Mouse (Mus musculus): Measurements from ENCODE around the gene Rnf111. TPM values are rescaled to one million over a fixed set of nuclear protein-coding genes. Genes with fewer than 3 reads are reported as not detected.

Rnf111 gene
- polyA plus RNA-seq, 1 experiment: 35.3 TPM

GRCm38 (mm10) chr9:70422661-70423060, 80.9 kb downstream of the Rnf111 start:
- Histone ChIP-seq H3K27ac (ENCODE audit: insufficient read depth, low read depth, low read length) (no peak overlapping the region), H3K27me3 (ENCODE audit: control insufficient read depth, insufficient read depth, low read length) (no peaks in the 10 kb centered on the region), H3K36me3 (ENCODE audit: control insufficient read depth, insufficient read depth, low read length) (peaks cover 19% of the 10 kb centered on the region), H3K4me3 (ENCODE audit: low read depth, low read length) (no peak overlapping the region), H3K4me1 (ENCODE audit: control insufficient read depth, insufficient read depth, insufficient read length, low read length) (peaks cover 3% of the 10 kb centered on the region; the same call in 1 of the 2 replicates)
- WGBS: 97% methylated on average over 2 of the region's 2 CpGs
- no peak for TF ChIP-seq CTCF (IDR thresholded peaks at IDR 0.05; ENCODE audit: extremely low read depth, insufficient read length, insufficient replicate concordance, low read depth, low read length)
- no peak for TF ChIP-seq POLR2A (IDR thresholded peaks at IDR 0.05; ENCODE audit: low read depth, low read length)

GRCm38 (mm10) chr9:70421257-70422056, 82.1 kb downstream of the Rnf111 start, which contains the start of gene Ccnb2:
TSS of gene Ccnb2 (minus strand) at chr9:70421547.
- Histone ChIP-seq H3K27me3 (ENCODE audit: control insufficient read depth, insufficient read depth, low read length) (no peaks in the 10 kb centered on the region), H3K4me1 (ENCODE audit: control insufficient read depth, insufficient read depth, insufficient read length, low read length) (peaks cover 3% of the 10 kb centered on the region; the same call in 1 of the 2 replicates), H3K27ac (ENCODE audit: insufficient read depth, low read depth, low read length) (no peak within 1 kb of the TSS), H3K4me3 (ENCODE audit: low read depth, low read length) (peak within 1 kb of the TSS; percentile 69), H3K36me3 (ENCODE audit: control insufficient read depth, insufficient read depth, low read length) (peaks cover 13% of the 10 kb centered on the region)
- TF ChIP-seq POLR2A (IDR thresholded peaks at IDR 0.05; ENCODE audit: low read depth, low read length): no peak
- TF ChIP-seq CTCF (IDR thresholded peaks at IDR 0.05; ENCODE audit: extremely low read depth, insufficient read length, insufficient replicate concordance, low read depth, low read length): no peak
- 1% methylated on average over 45 of the region's 45 CpGs for WGBS

GRCm38 (mm10) chr9:70416412-70416811, 87.1 kb downstream of the Rnf111 start:
- TF ChIP-seq POLR2A (IDR thresholded peaks at IDR 0.05; ENCODE audit: low read depth, low read length) (no peak), CTCF (IDR thresholded peaks at IDR 0.05; ENCODE audit: extremely low read depth, insufficient read length, insufficient replicate concordance, low read depth, low read length) (peak; percentile 64; the same call in 1 of the 2 replicates)
- Histone ChIP-seq H3K4me1 (ENCODE audit: control insufficient read depth, insufficient read depth, insufficient read length, low read length) (peaks cover 3% of the 10 kb centered on the region; the same call in 1 of the 2 replicates), H3K27ac (ENCODE audit: insufficient read depth, low read depth, low read length) (no peak overlapping the region), H3K36me3 (ENCODE audit: control insufficient read depth, insufficient read depth, low read length) (peaks cover 21% of the 10 kb centered on the region), H3K4me3 (ENCODE audit: low read depth, low read length) (no peak overlapping the region), H3K27me3 (ENCODE audit: control insufficient read depth, insufficient read depth, low read length) (no peaks in the 10 kb centered on the region)
- 70% methylated on average over 3 of the region's 3 CpGs for WGBS

GRCm38 (mm10) chr9:70413038-70413437, 90.5 kb downstream of the Rnf111 start:
- 87% methylated on average over 7 of the region's 7 CpGs for WGBS
- no peak overlapping the region for H3K4me3 ChIP-seq (ENCODE audit: low read depth, low read length)
- H3K27ac ChIP-seq (ENCODE audit: insufficient read depth, low read depth, low read length): no peak overlapping the region
- H3K36me3 ChIP-seq (ENCODE audit: control insufficient read depth, insufficient read depth, low read length): peaks cover 39% of the 10 kb centered on the region
- H3K4me1 ChIP-seq (ENCODE audit: control insufficient read depth, insufficient read depth, insufficient read length, low read length): no peaks in the 10 kb centered on the region
- TF ChIP-seq POLR2A (IDR thresholded peaks at IDR 0.05; ENCODE audit: low read depth, low read length) (no peak), CTCF (IDR thresholded peaks at IDR 0.05; ENCODE audit: extremely low read depth, insufficient read length, insufficient replicate concordance, low read depth, low read length) (no peak)
- H3K27me3 ChIP-seq (ENCODE audit: control insufficient read depth, insufficient read depth, low read length): no peaks in the 10 kb centered on the region

- WGBS: 79% methylated on average over 11 of the region's 11 CpGs
- TF ChIP-seq POLR2A (IDR thresholded peaks at IDR 0.05; ENCODE audit: low read depth, low read length) (no peak), CTCF (IDR thresholded peaks at IDR 0.05; ENCODE audit: extremely low read depth, insufficient read length, insufficient replicate concordance, low read depth, low read length) (no peak)
- no peaks in the 10 kb centered on the region for H3K27me3 ChIP-seq (ENCODE audit: control insufficient read depth, insufficient read depth, low read length)
- no peaks in the 10 kb centered on the region for H3K4me1 ChIP-seq (ENCODE audit: control insufficient read depth, insufficient read depth, insufficient read length, low read length)
- no peak overlapping the region for H3K27ac ChIP-seq (ENCODE audit: insufficient read depth, low read depth, low read length)
- no peak overlapping the region for H3K4me3 ChIP-seq (ENCODE audit: low read depth, low read length)
- peaks cover 45% of the 10 kb centered on the region for H3K36me3 ChIP-seq (ENCODE audit: control insufficient read depth, insufficient read depth, low read length)
These were observed 92.9 kb downstream of the Rnf111 start for GRCm38 (mm10) chr9:70410668-70411067.

- Histone ChIP-seq H3K4me3 (ENCODE audit: low read depth, low read length) (no peak overlapping the region), H3K27me3 (ENCODE audit: control insufficient read depth, insufficient read depth, low read length) (no peaks in the 10 kb centered on the region), H3K4me1 (ENCODE audit: control insufficient read depth, insufficient read depth, insufficient read length, low read length) (no peaks in the 10 kb centered on the region), H3K27ac (ENCODE audit: insufficient read depth, low read depth, low read length) (no peak overlapping the region), H3K36me3 (ENCODE audit: control insufficient read depth, insufficient read depth, low read length) (peaks cover 45% of the 10 kb centered on the region)
- TF ChIP-seq POLR2A (IDR thresholded peaks at IDR 0.05; ENCODE audit: low read depth, low read length) (no peak), CTCF (IDR thresholded peaks at IDR 0.05; ENCODE audit: extremely low read depth, insufficient read length, insufficient replicate concordance, low read depth, low read length) (no peak)
- 93% methylated on average over 8 of the region's 8 CpGs for WGBS
These were observed 93.8 kb downstream of the Rnf111 start for GRCm38 (mm10) chr9:70409743-70410142.

GRCm38 (mm10) chr9:70408791-70409190, 94.7 kb downstream of the Rnf111 start:
- Histone ChIP-seq H3K4me1 (ENCODE audit: control insufficient read depth, insufficient read depth, insufficient read length, low read length) (no peaks in the 10 kb centered on the region), H3K4me3 (ENCODE audit: low read depth, low read length) (no peak overlapping the region), H3K27ac (ENCODE audit: insufficient read depth, low read depth, low read length) (no peak overlapping the region), H3K27me3 (ENCODE audit: control insufficient read depth, insufficient read depth, low read length) (no peaks in the 10 kb centered on the region), H3K36me3 (ENCODE audit: control insufficient read depth, insufficient read depth, low read length) (peaks cover 43% of the 10 kb centered on the region)
- TF ChIP-seq POLR2A (IDR thresholded peaks at IDR 0.05; ENCODE audit: low read depth, low read length) (no peak), CTCF (IDR thresholded peaks at IDR 0.05; ENCODE audit: extremely low read depth, insufficient read length, insufficient replicate concordance, low read depth, low read length) (peak; percentile 45; the same call in 1 of the 2 replicates)
- WGBS: 93% methylated on average over 3 of the region's 3 CpGs

Measured in small intestine, adult 2 months (tissue).